ENCODE assay signal across 31 mouse cellular contexts in the genomic region with DNA sequence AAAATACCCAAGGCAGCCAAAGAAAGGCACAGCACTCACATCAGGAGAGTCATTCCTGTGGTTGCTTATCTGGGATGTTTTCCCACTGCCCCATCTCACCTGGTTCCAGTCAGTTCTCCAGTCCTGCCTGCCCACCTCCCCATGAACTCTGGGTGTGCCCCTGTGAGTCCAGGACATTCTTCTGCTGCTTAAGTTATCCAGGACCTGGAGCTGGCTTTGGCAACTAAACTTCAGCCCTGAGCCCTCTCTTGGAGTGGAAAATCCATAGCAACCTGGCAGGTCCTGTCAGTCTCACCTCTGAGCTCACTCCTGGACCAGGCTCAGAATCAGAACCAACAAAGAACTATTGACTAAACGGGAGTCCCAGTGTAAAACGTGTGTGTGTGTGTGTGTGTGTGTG.
DNase-seq lines count a peak whose midpoint lies in the region; ATAC-seq lines count a peak whose summit lies in the region.
"Had no signal": no experiment of that assay in that cellular context is flagged by ENCODE, and none has a peak within 500 bp of the region (broad histone marks: within the 10 kb centered on the region; RNA-seq: fewer than 3 reads in every experiment).

No protein-coding gene starts in this region.

- WGBS in kidney, embryonic 16.5 days = 94% methylated on average over 2 of the region's 2 CpGs
- 50% methylated on average over 2 of the region's 2 CpGs for WGBS in embryonic facial prominence, embryonic 14.5 days
- 28% methylated on average over 2 of the region's 2 CpGs for WGBS in limb, embryonic 15.5 days

- H3K9ac ChIP-seq in kidney, embryonic 16.5 days (replicated peaks; ENCODE audit: low read length) = no peak overlapping the region
- no peak overlapping the region for H3K9ac ChIP-seq in embryonic facial prominence, embryonic 14.5 days (ENCODE audit: low read depth, low read length)
- no peak overlapping the region for H3K9ac ChIP-seq in limb, embryonic 15.5 days
- H3K9ac ChIP-seq: forebrain, embryonic 13.5 days; hindbrain, embryonic 13.5 days; liver, embryonic 12.5 days; midbrain, embryonic 12.5 days; neural tube, embryonic 12.5 days had no signal

- no peaks in the 10 kb centered on the region for H3K9me3 ChIP-seq in kidney, embryonic 16.5 days (ENCODE audit: low read length)
- H3K9me3 ChIP-seq in embryonic facial prominence, embryonic 14.5 days (ENCODE audit: control insufficient read depth, low read length) = no peaks in the 10 kb centered on the region
- no peaks in the 10 kb centered on the region for H3K9me3 ChIP-seq in limb, embryonic 15.5 days
- H3K9me3 ChIP-seq: forebrain, embryonic 13.5 days; hindbrain, embryonic 13.5 days; liver, embryonic 12.5 days; midbrain, embryonic 12.5 days; neural tube, embryonic 12.5 days had no signal

- peak; percentile 28 to 32 for DNase-seq in cerebellum, postnatal 10 days
- DNase-seq in kidney, postnatal 10 days = no peak
- DNase-seq in embryonic facial prominence, embryonic 14.5 days (ENCODE audit: low spot score) = peak; percentile 50
- DNase-seq in left cerebral cortex, postnatal 25 days (ENCODE audit: low spot score in 2 of 2) = no peak
- no peak for DNase-seq in layer of hippocampus, postnatal 36 days
- DNase-seq: adrenal gland, postnatal 14 days; cerebellum, adult 18-20 months; heart, adult 18-20 months; heart, postnatal 4 days; kidney, adult 11 months; lung, adult 18-20 months; lung, postnatal 4 days; right cerebral cortex, postnatal 4 days; thymus, adult 18-20 months; thymus, postnatal 36 days had no signal

- no peak overlapping the region for H3K27ac ChIP-seq in kidney, embryonic 16.5 days (ENCODE audit: low read length)
- peak overlapping the region; percentile 46 for H3K27ac ChIP-seq in embryonic facial prominence, embryonic 14.5 days (replicated peaks; ENCODE audit: low read depth, low read length)
- H3K27ac ChIP-seq in limb, embryonic 15.5 days = peak overlapping the region; percentile 85
- H3K27ac ChIP-seq: forebrain, embryonic 13.5 days; liver, embryonic 12.5 days; midbrain, embryonic 12.5 days; neural tube, embryonic 12.5 days; stomach, postnatal 0 days had no signal

- no peak overlapping the region for H3K4me2 ChIP-seq in kidney, embryonic 16.5 days (replicated peaks; ENCODE audit: low read depth, low read length)
- H3K4me2 ChIP-seq in embryonic facial prominence, embryonic 14.5 days (ENCODE audit: low read depth, low read length) = no peak overlapping the region
- no peak overlapping the region for H3K4me2 ChIP-seq in limb, embryonic 15.5 days
- H3K4me2 ChIP-seq: forebrain, embryonic 13.5 days; heart, embryonic 11.5 days; hindbrain, embryonic 13.5 days; liver, embryonic 12.5 days; midbrain, embryonic 12.5 days; neural tube, embryonic 12.5 days had no signal

- intact Hi-C loops in left cerebral cortex, postnatal 25 days (cut with DNase I) = no loop called here

- no peak overlapping the region for H3K4me3 ChIP-seq in kidney, embryonic 16.5 days (ENCODE audit: low read length)
- no peak overlapping the region for H3K4me3 ChIP-seq in embryonic facial prominence, embryonic 14.5 days (ENCODE audit: low read depth, low read length)
- no peak overlapping the region for H3K4me3 ChIP-seq in limb, embryonic 15.5 days
- H3K4me3 ChIP-seq: erythroblast, embryonic 14.5 days; forebrain, embryonic 13.5 days; hindbrain, embryonic 13.5 days; liver, embryonic 12.5 days; megakaryocyte, embryonic 14.5 days; midbrain, embryonic 12.5 days; myocyte; neural tube, embryonic 12.5 days had no signal

- no peaks in the 10 kb centered on the region for H3K27me3 ChIP-seq in kidney, embryonic 16.5 days (ENCODE audit: insufficient read depth, low read length)
- no peaks in the 10 kb centered on the region for H3K27me3 ChIP-seq in embryonic facial prominence, embryonic 14.5 days (replicated peaks; ENCODE audit: control insufficient read depth, insufficient read depth, low read length)
- H3K27me3 ChIP-seq in limb, embryonic 15.5 days = no peaks in the 10 kb centered on the region
- H3K27me3 ChIP-seq: forebrain, embryonic 13.5 days; hindbrain, embryonic 13.5 days; liver, embryonic 12.5 days; megakaryocyte, embryonic 14.5 days; midbrain, embryonic 12.5 days; neural tube, embryonic 12.5 days had no signal

- peaks cover 18% of the 10 kb centered on the region for H3K4me1 ChIP-seq in kidney, embryonic 16.5 days (ENCODE audit: insufficient read depth, low read length)
- peaks cover 39% of the 10 kb centered on the region for H3K4me1 ChIP-seq in embryonic facial prominence, embryonic 14.5 days (ENCODE audit: control insufficient read depth, insufficient read depth, low read length)
- H3K4me1 ChIP-seq in limb, embryonic 15.5 days = peaks cover 37% of the 10 kb centered on the region
- H3K4me1 ChIP-seq: forebrain, embryonic 13.5 days; liver, embryonic 12.5 days; megakaryocyte, embryonic 14.5 days; midbrain, embryonic 12.5 days; neural tube, embryonic 12.5 days had no signal

- H3K36me3 ChIP-seq in kidney, embryonic 16.5 days (ENCODE audit: insufficient read depth, low read length) = no peaks in the 10 kb centered on the region
- no peaks in the 10 kb centered on the region for H3K36me3 ChIP-seq in embryonic facial prominence, embryonic 14.5 days (ENCODE audit: control insufficient read depth, insufficient read depth, low read length)
- no peaks in the 10 kb centered on the region for H3K36me3 ChIP-seq in limb, embryonic 15.5 days
- H3K36me3 ChIP-seq: G1E; hindbrain, embryonic 13.5 days; liver, embryonic 12.5 days; midbrain, embryonic 12.5 days; neural tube, embryonic 12.5 days had no signal

- no peak for ATAC-seq in cerebellum, adult (ENCODE audit: insufficient number of reproducible peaks, low FRiP score, low TSS enrichment)
- peak; percentile 28; the same call in 1 of the 2 replicates for ATAC-seq in kidney, embryonic 16.5 days (ENCODE audit: low FRiP score, low TSS enrichment)
- ATAC-seq in embryonic facial prominence, embryonic 14.5 days (ENCODE audit: low read depth) = no peak
- peak; percentile 70 for ATAC-seq in limb, embryonic 15.5 days (ENCODE audit: insufficient number of reproducible peaks, low FRiP score, low TSS enrichment, low read depth)
- ATAC-seq: forebrain, embryonic 13.5 days; inflammation-experienced regulatory T-cells, adult 6 months; liver, embryonic 12.5 days; lung, postnatal 0 days had no signal

Comparison
In these comparisons a context has a peak if more than half of its experiments do, and no peak if none do; other contexts are left out.
1. DNase-seq: peak in cerebellum, postnatal 10 days (2 of 2) and embryonic facial prominence, embryonic 14.5 days (single experiment); none in kidney, postnatal 10 days (single experiment), left cerebral cortex, postnatal 25 days (0 of 2) and layer of hippocampus, postnatal 36 days (0 of 2).
2. ATAC-seq: peak in kidney, embryonic 16.5 days (single experiment) and limb, embryonic 15.5 days (single experiment); none in cerebellum, adult (single experiment) and embryonic facial prominence, embryonic 14.5 days (single experiment).